18 mouse cellular contexts compared by ENCODE assay signal in the genomic region with DNA sequence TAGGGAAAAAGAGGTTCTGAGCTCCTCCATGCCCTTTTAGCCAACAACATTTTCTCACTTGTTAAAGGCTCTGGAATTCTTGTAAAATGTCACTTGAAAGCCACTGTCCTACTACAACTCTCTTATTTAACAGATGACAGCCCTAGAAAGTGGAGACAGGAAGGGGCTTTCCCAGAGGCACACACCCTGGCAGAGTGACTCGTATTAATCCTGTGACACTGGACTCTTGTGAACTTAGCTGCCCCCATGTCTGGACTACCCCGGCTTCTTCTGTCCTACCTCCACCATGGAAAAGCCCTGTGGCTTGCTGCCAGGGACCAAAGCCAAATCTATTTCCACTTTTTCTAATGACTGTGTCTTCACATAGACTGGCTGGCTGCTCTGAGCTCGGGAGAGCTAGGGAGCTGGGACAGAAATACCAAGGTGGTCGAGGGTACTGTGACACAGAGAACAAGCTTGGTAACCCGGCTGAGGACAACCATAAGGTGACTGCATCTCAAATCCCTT. TPM values are rescaled to one million over a fixed set of nuclear protein-coding genes. Genes with fewer than 3 reads are reported as not detected.
DNase-seq lines count a peak whose midpoint lies in the region; ATAC-seq and TF ChIP-seq lines count a peak whose summit lies in the region.
"Had no signal": no experiment of that assay in that cellular context is flagged by ENCODE, and none has a peak within 500 bp of the region (broad histone marks: within the 10 kb centered on the region; RNA-seq: fewer than 3 reads in every experiment).

No protein-coding gene starts in this region.

- H3K36me3 ChIP-seq in heart, adult 2 months (ENCODE audit: control insufficient read depth, insufficient read depth, low read length), result no peaks in the 10 kb centered on the region
- H3K36me3 ChIP-seq in spleen, adult 2 months (ENCODE audit: control insufficient read depth, insufficient read depth, low read length), result peaks cover 35% of the 10 kb centered on the region
- H3K36me3 ChIP-seq: forebrain, embryonic 15.5 days; G1E; hindbrain, embryonic 15.5 days; intestine, embryonic 15.5 days; limb, embryonic 10.5 days had no signal

- H3K4me3 ChIP-seq in heart, adult 2 months, result no peak overlapping the region
- no peak overlapping the region for H3K4me3 ChIP-seq in spleen, adult 2 months (ENCODE audit: extremely low read depth, insufficient read depth, insufficient read length)
- H3K4me3 ChIP-seq: forebrain, embryonic 15.5 days; hindbrain, embryonic 15.5 days; intestine, embryonic 15.5 days; limb, embryonic 10.5 days had no signal

- H3K79me2 ChIP-seq in heart, adult 2 months (replicated peaks; ENCODE audit: control insufficient read depth, insufficient read depth, low read length), result no peaks in the 10 kb centered on the region

- no peak for ATAC-seq in megakaryocyte, adult 5-6 weeks (ENCODE audit: poor library complexity, severe bottlenecking)
- ATAC-seq: forebrain, embryonic 15.5 days; intestine, embryonic 15.5 days; liver, postnatal 0 days had no signal

- peak; percentile 39 for DNase-seq in heart, postnatal 4 days
- DNase-seq in heart, adult 2 months, result no peak
- DNase-seq in spleen, adult 2 months (ENCODE audit: low read depth in 1 of 2, low spot score in 2 of 2), result no peak
- no peak for DNase-seq in spleen, adult 12 weeks (ENCODE audit: low spot score)
- peak; percentile 79 for DNase-seq in kidney, adult 9 months
- DNase-seq in urinary bladder, postnatal 14 days (ENCODE audit: low spot score), result no peak
- DNase-seq: embryo, embryonic 11 days; gastrocnemius, postnatal 25 days; liver, postnatal 0 days; lung, postnatal 4 days; right cerebral cortex, postnatal 4 days; thymus, postnatal 14 days had no signal

- no peak for TF ChIP-seq POLR2A in heart, adult 2 months (IDR thresholded peaks at IDR 0.05; ENCODE audit: insufficient read depth, low read depth, low read length)
- TF ChIP-seq POLR2A in spleen, adult 2 months (IDR thresholded peaks at IDR 0.05; ENCODE audit: low read depth, low read length), result no peak

- intact Hi-C loops in heart, adult 2 months (cut with DNase I), result no loop called here

- no peak for TF ChIP-seq EP300 in heart, adult 2 months (IDR thresholded peaks at IDR 0.05; ENCODE audit: insufficient read depth, low read depth, low read length)

- TF ChIP-seq CTCF in heart, adult 2 months (IDR thresholded peaks at IDR 0.05), result no peak
- TF ChIP-seq CTCF in spleen, adult 2 months (IDR thresholded peaks at IDR 0.05; ENCODE audit: extremely low read depth, insufficient read depth, insufficient read length, insufficient replicate concordance), result no peak

- 25% methylated on average over 5 of the region's 5 CpGs for WGBS in heart, adult 2 months
- WGBS in spleen, adult 2 months, result 55% methylated on average over 5 of the region's 5 CpGs

- no peaks in the 10 kb centered on the region for H3K27me3 ChIP-seq in heart, adult 2 months (ENCODE audit: control insufficient read depth, insufficient read depth, low read length)
- no peaks in the 10 kb centered on the region for H3K27me3 ChIP-seq in spleen, adult 2 months (ENCODE audit: control insufficient read depth, insufficient read depth, low read length)
- H3K27me3 ChIP-seq: forebrain, embryonic 15.5 days; hindbrain, embryonic 15.5 days; intestine, embryonic 15.5 days had no signal

- H3K9ac ChIP-seq in heart, adult 2 months (ENCODE audit: low read depth, low read length), result no peak overlapping the region
- H3K9ac ChIP-seq: forebrain, embryonic 15.5 days; hindbrain, embryonic 15.5 days; intestine, embryonic 15.5 days; liver, postnatal 0 days had no signal

- H3K27ac ChIP-seq in heart, adult 2 months, result no peak overlapping the region
- H3K27ac ChIP-seq in spleen, adult 2 months (ENCODE audit: insufficient read depth, low read length), result peak overlapping the region; percentile 79
- H3K27ac ChIP-seq: forebrain, embryonic 15.5 days; hindbrain, embryonic 15.5 days; intestine, embryonic 15.5 days; limb, embryonic 10.5 days had no signal

- H3K4me1 ChIP-seq in heart, adult 2 months (ENCODE audit: control insufficient read depth, insufficient read depth, low read length), result no peaks in the 10 kb centered on the region; the same call in 1 of the 2 replicates
- peaks cover 38% of the 10 kb centered on the region; the same call in 1 of the 2 replicates for H3K4me1 ChIP-seq in spleen, adult 2 months (ENCODE audit: control insufficient read depth, insufficient read depth, insufficient read length)
- H3K4me1 ChIP-seq: forebrain, embryonic 15.5 days; hindbrain, embryonic 15.5 days; intestine, embryonic 15.5 days; limb, embryonic 10.5 days had no signal

RNA-seq across cellular contexts. Expression of gene Ciita, which starts 18.3 kb away (rescaled TPM):
- total RNA-seq in heart, postnatal 4 days (2021), result under 1 TPM; 0.07 to 0.19 TPM
- total RNA-seq in heart, adult 2 months (2021), result under 1 TPM; 0.41 to 0.50 TPM
- 1.0 and 2.0 TPM in 2 replicates for polyA plus RNA-seq in heart, adult 2 months (2012; rRNA removed)
- polyA plus RNA-seq in spleen, adult 2 months (2012; rRNA removed), result 82.2 and 98.8 TPM in 2 replicates
- 2.5 and 3.3 TPM in 2 replicates for total RNA-seq in megakaryocyte, adult 5-6 weeks (2015)
- total RNA-seq in megakaryocyte, adult 5-6 weeks (2017), result 3.2 and 3.7 TPM in 2 replicates
- polyA plus RNA-seq: G1E had no signal

RNA-seq across cellular contexts. Expression of gene Dexi, which starts 44.7 kb away (rescaled TPM):
- 10 to 100 TPM; 22.4 to 22.6 TPM for total RNA-seq in heart, postnatal 4 days (2021)
- total RNA-seq in heart, adult 2 months (2021), result 10 to 100 TPM; 32.1 to 41.1 TPM
- polyA plus RNA-seq in heart, adult 2 months (2012; rRNA removed), result 56.8 and 65.5 TPM in 2 replicates
- polyA plus RNA-seq in spleen, adult 2 months (2012; rRNA removed), result 40.8 and 55.1 TPM in 2 replicates
- total RNA-seq in megakaryocyte, adult 5-6 weeks (2015), result 5.9 and 6.0 TPM in 2 replicates
- 4.3 and 7.0 TPM in 2 replicates for total RNA-seq in megakaryocyte, adult 5-6 weeks (2017)

RNA-seq across cellular contexts. Expression of gene Clec16a, which starts 47.0 kb away (rescaled TPM):
- 10 to 100 TPM; 40.5 to 42.2 TPM for total RNA-seq in heart, postnatal 4 days (2021)
- total RNA-seq in heart, adult 2 months (2021), result 10 to 100 TPM; 55.4 to 57.5 TPM
- 27.6 and 47.7 TPM in 2 replicates for polyA plus RNA-seq in heart, adult 2 months (2012; rRNA removed)
- polyA plus RNA-seq in spleen, adult 2 months (2012; rRNA removed), result 8.2 and 10.0 TPM in 2 replicates
- total RNA-seq in megakaryocyte, adult 5-6 weeks (2015), result 26.8 and 28.8 TPM in 2 replicates
- 19.4 and 20.7 TPM in 2 replicates for total RNA-seq in megakaryocyte, adult 5-6 weeks (2017)

RNA-seq across cellular contexts. Expression of gene Tvp23a, which starts 51.0 kb away (rescaled TPM):
- 1 to 10 TPM; 1.1 to 1.4 TPM for total RNA-seq in heart, postnatal 4 days (2021)
- total RNA-seq in heart, adult 2 months (2021), result under 1 TPM; 0.21 to 0.50 TPM
- polyA plus RNA-seq in heart, adult 2 months (2012; rRNA removed), result 0.98 and 1.2 TPM in 2 replicates
- 0.29 and 0.32 TPM in 2 replicates for polyA plus RNA-seq in spleen, adult 2 months (2012; rRNA removed)
- 0.07 TPM in 1 of 2 replicates, not detected in the other for total RNA-seq in megakaryocyte, adult 5-6 weeks (2015)
- total RNA-seq in megakaryocyte, adult 5-6 weeks (2017), result 0.22 TPM in 1 of 2 replicates, not detected in the other
- polyA plus RNA-seq: G1E had no signal

Comparison
In these comparisons a context has a peak if more than half of its experiments do, and no peak if none do; other contexts are left out.
1. DNase-seq: peak in heart, postnatal 4 days (single experiment) and kidney, adult 9 months (single experiment); none in heart, adult 2 months (0 of 2), spleen, adult 2 months (0 of 2), spleen, adult 12 weeks (single experiment) and urinary bladder, postnatal 14 days (single experiment).